Mouse (Mus musculus): ENCODE measurements at regions not wholly inside any gene's neighbourhood (a gene's known extent, or its start where the extent isn't known, plus 50 kb on each side); places are given as distances from the start of the nearest gene placed in this dataset.

DNA sequence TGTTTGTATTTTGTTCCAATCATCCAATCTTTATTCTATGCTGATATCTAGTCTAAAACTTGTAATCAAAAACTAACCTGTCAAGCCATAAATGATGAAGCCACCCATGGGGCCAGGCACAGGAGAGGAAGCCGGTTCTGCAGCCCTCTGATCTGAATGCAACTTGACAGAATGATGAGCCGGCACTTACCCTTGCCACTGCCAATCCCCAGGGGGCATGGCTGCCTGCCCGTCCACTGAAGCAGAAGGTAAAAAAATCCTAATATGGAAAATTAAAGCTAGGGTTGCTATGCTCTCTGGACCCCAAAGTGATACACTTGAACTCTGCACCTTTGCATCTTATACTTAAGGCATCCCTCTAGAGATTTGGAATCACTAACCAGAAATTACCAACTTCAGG lies 461.6 kb downstream of the Tcerg1l start:
- ATAC-seq (replicated peaks; ENCODE audit: extremely low read depth, insufficient read depth, low FRiP score), result no peak
- WGBS, result 63% methylated on average over 3 of the region's 3 CpGs
- Histone ChIP-seq H3K27me3 (ENCODE audit: control insufficient read depth, insufficient read depth, low read length) (no peaks in the 10 kb centered on the region), H3K9ac (ENCODE audit: low read length) (no peak overlapping the region), H3K4me2 (ENCODE audit: low read depth, low read length) (no peak overlapping the region), H3K4me3 (ENCODE audit: low read length) (no peak overlapping the region), H3K9me3 (replicated peaks; ENCODE audit: control insufficient read depth, low read length) (no peaks in the 10 kb centered on the region), H3K36me3 (ENCODE audit: control insufficient read depth, insufficient read depth) (no peaks in the 10 kb centered on the region), H3K4me1 (ENCODE audit: control insufficient read depth, insufficient read depth, low read length) (no peaks in the 10 kb centered on the region), H3K27ac (ENCODE audit: low read length) (no peak overlapping the region)

DNA sequence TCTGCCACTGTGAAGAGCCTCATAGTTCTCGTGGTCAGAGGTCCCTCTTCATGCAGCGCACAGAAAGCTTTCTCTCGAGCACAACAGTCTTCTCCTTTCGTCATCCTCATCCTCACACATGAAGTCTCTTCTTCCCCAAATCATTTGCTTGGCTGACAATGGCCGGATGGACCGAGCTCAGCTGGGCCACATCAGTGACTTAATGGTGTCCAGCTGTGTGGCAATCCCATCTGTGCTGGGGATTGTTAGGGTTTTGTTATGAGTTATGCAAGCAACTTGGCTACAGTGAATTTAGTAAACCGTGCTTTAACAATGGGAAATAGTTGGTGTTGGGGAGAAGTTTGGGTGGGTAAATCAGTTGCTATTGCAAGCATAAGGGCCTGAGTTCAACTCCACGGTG lies 458.4 kb downstream of the Tcerg1l start:
- 76% methylated on average over 8 of the region's 8 CpGs for WGBS
- Histone ChIP-seq H3K9me3 (replicated peaks; ENCODE audit: control insufficient read depth, low read length) (no peaks in the 10 kb centered on the region), H3K4me2 (ENCODE audit: low read depth, low read length) (no peak overlapping the region), H3K4me3 (ENCODE audit: low read length) (no peak overlapping the region), H3K9ac (ENCODE audit: low read length) (no peak overlapping the region), H3K27me3 (ENCODE audit: control insufficient read depth, insufficient read depth, low read length) (no peaks in the 10 kb centered on the region), H3K4me1 (ENCODE audit: control insufficient read depth, insufficient read depth, low read length) (no peaks in the 10 kb centered on the region), H3K27ac (ENCODE audit: low read length) (no peak overlapping the region), H3K36me3 (ENCODE audit: control insufficient read depth, insufficient read depth) (no peaks in the 10 kb centered on the region)
- ATAC-seq (replicated peaks; ENCODE audit: extremely low read depth, insufficient read depth, low FRiP score), result no peak

DNA sequence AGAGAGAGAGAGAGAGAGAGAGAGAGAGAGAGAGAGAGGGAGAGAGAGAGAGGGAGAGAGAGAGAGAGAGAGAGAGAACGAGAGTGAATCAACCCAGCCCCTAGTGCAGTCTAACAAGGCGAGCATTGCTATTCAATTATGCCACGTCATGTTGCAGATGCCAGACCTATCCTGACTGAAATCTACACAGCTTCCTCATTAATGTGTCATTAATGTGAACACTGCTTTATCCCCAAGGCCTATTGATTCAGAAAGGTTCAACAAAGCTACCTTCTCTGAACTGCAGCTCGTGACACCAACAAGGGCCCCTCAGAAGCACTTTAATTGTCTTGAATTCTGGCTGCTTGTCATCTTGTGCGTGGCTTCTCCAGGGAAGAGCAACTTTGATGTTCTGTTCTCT lies 457.4 kb downstream of the Tcerg1l start:
- H3K4me2 ChIP-seq (ENCODE audit: low read depth, low read length), result no peak overlapping the region
- no peak for ATAC-seq (replicated peaks; ENCODE audit: extremely low read depth, insufficient read depth, low FRiP score)

DNA sequence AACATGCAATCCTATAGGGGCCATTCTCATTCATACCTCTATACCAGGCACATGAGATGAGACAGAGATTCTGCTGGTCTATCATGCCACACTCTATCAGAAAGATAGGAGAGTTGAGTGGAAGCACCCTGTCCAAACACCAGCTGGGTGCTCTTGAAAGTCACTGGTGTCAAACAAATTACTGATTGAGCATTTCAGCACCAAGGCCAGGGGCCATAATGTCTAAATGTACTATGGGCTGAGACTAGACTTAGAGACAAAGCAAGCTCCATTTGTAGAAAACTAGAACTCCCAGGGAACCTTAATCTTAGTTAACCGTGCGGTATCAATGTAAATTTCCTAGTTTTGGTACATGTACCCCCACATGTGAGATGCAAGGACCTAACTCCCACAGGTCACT lies 452.5 kb downstream of the Tcerg1l start:
- no peaks in the 10 kb centered on the region for H3K27me3 ChIP-seq (ENCODE audit: control insufficient read depth, insufficient read depth, low read length)
- 75% methylated on average over 2 of the region's 2 CpGs for WGBS
- no peaks in the 10 kb centered on the region for H3K36me3 ChIP-seq (ENCODE audit: control insufficient read depth, insufficient read depth)
- no peak overlapping the region for H3K4me2 ChIP-seq (ENCODE audit: low read depth, low read length)
- ATAC-seq (replicated peaks; ENCODE audit: extremely low read depth, insufficient read depth, low FRiP score), result no peak
- no peak overlapping the region for H3K9ac ChIP-seq (ENCODE audit: low read length)
- H3K9me3 ChIP-seq (replicated peaks; ENCODE audit: control insufficient read depth, low read length), result no peaks in the 10 kb centered on the region
- H3K4me1 ChIP-seq (ENCODE audit: control insufficient read depth, insufficient read depth, low read length), result no peaks in the 10 kb centered on the region
- no peak overlapping the region for H3K4me3 ChIP-seq (ENCODE audit: low read length)
- no peak overlapping the region for H3K27ac ChIP-seq (ENCODE audit: low read length)

More for the DNA sequence above, 457.4 kb downstream of the Tcerg1l start:
- Histone ChIP-seq H3K4me3 (ENCODE audit: low read length) (no peak overlapping the region), H3K4me1 (ENCODE audit: control insufficient read depth, insufficient read depth, low read length) (no peaks in the 10 kb centered on the region), H3K9ac (ENCODE audit: low read length) (no peak overlapping the region), H3K27me3 (ENCODE audit: control insufficient read depth, insufficient read depth, low read length) (no peaks in the 10 kb centered on the region), H3K27ac (ENCODE audit: low read length) (no peak overlapping the region), H3K36me3 (ENCODE audit: control insufficient read depth, insufficient read depth) (no peaks in the 10 kb centered on the region), H3K9me3 (replicated peaks; ENCODE audit: control insufficient read depth, low read length) (no peaks in the 10 kb centered on the region)
- 66% methylated on average over 5 of the region's 5 CpGs for WGBS

DNA sequence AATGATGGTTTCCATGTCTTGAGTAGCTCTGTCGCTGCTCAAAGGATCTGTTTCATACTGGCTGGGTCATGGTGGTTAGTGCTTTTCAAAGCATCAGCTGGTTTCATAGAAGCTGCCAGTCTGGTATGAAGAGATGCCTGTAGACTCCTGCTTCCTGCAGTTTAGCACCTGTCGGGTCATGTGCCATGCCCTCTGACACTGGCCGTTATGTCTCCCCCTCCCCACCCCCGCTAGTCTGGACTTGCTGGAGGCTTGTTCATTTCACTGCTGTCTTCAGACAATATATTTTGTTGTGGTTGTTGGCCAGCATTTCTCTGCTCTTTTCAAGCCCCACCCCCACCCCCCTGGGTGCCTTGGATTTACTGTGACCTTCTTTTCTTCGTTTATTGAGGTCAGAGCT lies 450.1 kb downstream of the Tcerg1l start:
- Histone ChIP-seq H3K36me3 (ENCODE audit: control insufficient read depth, insufficient read depth) (no peaks in the 10 kb centered on the region), H3K27ac (ENCODE audit: low read length) (no peak overlapping the region), H3K27me3 (ENCODE audit: control insufficient read depth, insufficient read depth, low read length) (no peaks in the 10 kb centered on the region), H3K4me1 (ENCODE audit: control insufficient read depth, insufficient read depth, low read length) (no peaks in the 10 kb centered on the region), H3K4me3 (ENCODE audit: low read length) (no peak overlapping the region), H3K9ac (ENCODE audit: low read length) (no peak overlapping the region), H3K9me3 (replicated peaks; ENCODE audit: control insufficient read depth, low read length) (no peaks in the 10 kb centered on the region), H3K4me2 (ENCODE audit: low read depth, low read length) (no peak overlapping the region)
- ATAC-seq (replicated peaks; ENCODE audit: extremely low read depth, insufficient read depth, low FRiP score), result no peak
- 61% methylated on average over 5 of the region's 5 CpGs for WGBS

DNA sequence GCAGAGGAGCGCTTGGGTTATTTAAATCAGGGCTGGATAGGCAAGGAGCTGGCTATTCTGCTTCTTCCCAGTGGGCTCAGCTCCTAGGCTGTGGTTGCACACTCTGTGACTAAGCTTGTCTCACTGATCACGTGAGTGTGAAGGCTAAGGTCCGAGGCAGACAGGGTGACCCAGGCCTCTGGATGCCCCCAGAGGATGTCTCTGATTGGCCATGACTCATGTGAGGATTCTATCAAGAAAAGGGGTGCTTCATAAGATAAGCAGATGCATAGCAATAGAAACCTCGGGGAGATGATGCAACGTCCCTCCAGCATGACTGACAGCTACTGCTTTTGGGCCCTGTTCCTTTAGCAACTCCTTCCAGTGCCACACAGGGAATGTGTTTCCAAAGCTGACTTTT lies 440.2 kb downstream of the Tcerg1l start:
- Histone ChIP-seq H3K4me3 (ENCODE audit: low read length) (no peak overlapping the region), H3K27me3 (ENCODE audit: control insufficient read depth, insufficient read depth, low read length) (no peaks in the 10 kb centered on the region; the same call in 1 of the 2 replicates), H3K4me1 (ENCODE audit: control insufficient read depth, insufficient read depth, low read length) (no peaks in the 10 kb centered on the region), H3K27ac (ENCODE audit: low read length) (no peak overlapping the region), H3K9ac (ENCODE audit: low read length) (no peak overlapping the region), H3K36me3 (ENCODE audit: control insufficient read depth, insufficient read depth) (no peaks in the 10 kb centered on the region), H3K4me2 (ENCODE audit: low read depth, low read length) (no peak overlapping the region), H3K9me3 (replicated peaks; ENCODE audit: control insufficient read depth, low read length) (no peaks in the 10 kb centered on the region)
- WGBS, result 52% methylated on average over 5 of the region's 5 CpGs
- no peak for ATAC-seq (replicated peaks; ENCODE audit: extremely low read depth, insufficient read depth, low FRiP score)

DNA sequence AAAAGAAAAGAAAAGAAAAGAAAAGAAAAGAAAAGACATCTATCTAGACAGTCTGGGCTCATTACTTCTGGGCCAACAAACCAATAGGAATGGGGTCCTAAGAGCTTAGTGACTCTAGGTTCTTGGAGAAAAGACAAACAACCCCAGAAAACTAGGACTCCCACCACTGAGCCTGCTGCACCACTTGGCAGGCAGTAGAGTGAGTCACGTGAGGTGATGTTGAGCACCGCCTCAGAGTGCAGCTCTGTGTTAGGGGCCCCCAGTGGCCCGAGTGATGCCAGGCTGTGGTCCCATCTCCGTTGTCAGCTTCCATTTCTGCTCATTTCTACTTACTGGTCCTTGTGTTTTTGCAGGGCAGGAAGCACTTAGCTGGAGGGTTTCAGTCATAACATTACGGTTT lies 439.7 kb downstream of the Tcerg1l start:
- Histone ChIP-seq H3K4me2 (ENCODE audit: low read depth, low read length) (no peak overlapping the region), H3K4me3 (ENCODE audit: low read length) (no peak overlapping the region), H3K27me3 (ENCODE audit: control insufficient read depth, insufficient read depth, low read length) (no peaks in the 10 kb centered on the region; the same call in 1 of the 2 replicates), H3K36me3 (ENCODE audit: control insufficient read depth, insufficient read depth) (no peaks in the 10 kb centered on the region), H3K9me3 (replicated peaks; ENCODE audit: control insufficient read depth, low read length) (no peaks in the 10 kb centered on the region), H3K27ac (ENCODE audit: low read length) (no peak overlapping the region), H3K9ac (ENCODE audit: low read length) (no peak overlapping the region), H3K4me1 (ENCODE audit: control insufficient read depth, insufficient read depth, low read length) (no peaks in the 10 kb centered on the region)
- ATAC-seq (replicated peaks; ENCODE audit: extremely low read depth, insufficient read depth, low FRiP score), result no peak
- 66% methylated on average over 5 of the region's 5 CpGs for WGBS

DNA sequence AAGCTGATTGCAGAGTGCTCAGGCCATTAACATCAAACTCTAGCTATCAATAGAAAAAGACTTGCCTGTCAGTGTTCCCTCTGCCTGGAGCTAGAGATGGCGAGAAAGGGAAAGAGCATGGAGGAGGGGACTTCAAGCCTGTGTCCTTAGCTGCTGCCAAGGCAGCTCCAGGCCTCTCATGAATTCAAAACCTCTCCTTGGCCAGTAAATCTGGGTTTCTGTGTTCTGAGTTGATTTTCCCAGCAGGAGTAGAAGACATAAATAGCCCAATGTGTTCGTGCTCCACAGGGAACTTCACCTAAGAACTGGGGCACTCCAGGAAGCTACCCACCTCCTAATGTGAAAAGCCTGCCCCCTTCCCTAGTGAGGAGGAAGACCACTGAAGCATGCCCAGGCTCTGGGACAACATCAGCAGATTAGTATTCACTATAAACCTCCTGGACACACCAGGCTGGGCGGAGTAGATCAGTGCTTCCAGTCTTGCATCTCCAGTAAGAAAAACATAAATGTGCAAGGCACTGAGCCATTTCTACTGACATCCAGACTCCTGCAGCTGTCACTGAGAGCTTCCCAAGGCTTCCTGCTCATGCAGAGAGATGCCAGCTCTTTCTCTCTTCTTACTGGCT lies 433.9 kb downstream of the Tcerg1l start:
- ATAC-seq (replicated peaks; ENCODE audit: extremely low read depth, insufficient read depth, low FRiP score), result no peak
- no peak overlapping the region for H3K4me2 ChIP-seq (ENCODE audit: low read depth, low read length)
- 44% methylated on average over 3 of the region's 3 CpGs for WGBS
- no peaks in the 10 kb centered on the region for H3K36me3 ChIP-seq (ENCODE audit: control insufficient read depth, insufficient read depth)
- H3K9me3 ChIP-seq (replicated peaks; ENCODE audit: control insufficient read depth, low read length), result no peaks in the 10 kb centered on the region
- H3K27me3 ChIP-seq (ENCODE audit: control insufficient read depth, insufficient read depth, low read length), result no peaks in the 10 kb centered on the region; the same call in 1 of the 2 replicates
- no peak overlapping the region for H3K4me3 ChIP-seq (ENCODE audit: low read length)
- H3K9ac ChIP-seq (ENCODE audit: low read length), result no peak overlapping the region
- no peak overlapping the region for H3K27ac ChIP-seq (ENCODE audit: low read length)
- no peaks in the 10 kb centered on the region for H3K4me1 ChIP-seq (ENCODE audit: control insufficient read depth, insufficient read depth, low read length)

DNA sequence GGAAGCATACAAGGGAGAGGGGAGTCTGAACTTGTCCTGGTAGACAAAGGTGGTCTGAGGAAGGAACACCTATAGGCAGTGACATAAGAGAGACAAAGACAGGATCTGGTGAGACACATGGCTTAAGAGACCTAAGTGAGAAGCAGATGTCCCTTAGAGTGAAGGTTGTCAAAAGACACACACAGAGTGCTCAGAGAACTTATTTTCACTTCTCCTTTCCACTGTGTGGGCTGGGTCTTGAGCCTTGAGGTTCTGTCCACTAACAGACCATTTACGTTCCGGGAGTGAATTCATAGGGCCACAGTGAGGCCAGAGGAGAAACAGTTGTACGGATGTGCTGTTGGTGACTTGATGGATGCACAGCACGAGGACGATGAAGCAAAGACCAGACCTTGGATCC lies 422.8 kb downstream of the Tcerg1l start:
- WGBS, result 89% methylated on average over 5 of the region's 5 CpGs
- H3K9ac ChIP-seq (ENCODE audit: low read length), result no peak overlapping the region
- ATAC-seq (replicated peaks; ENCODE audit: extremely low read depth, insufficient read depth, low FRiP score), result no peak

More for the DNA sequence above, 422.8 kb downstream of the Tcerg1l start:
- no peak overlapping the region for H3K27ac ChIP-seq (ENCODE audit: low read length)
- no peak overlapping the region for H3K4me2 ChIP-seq (ENCODE audit: low read depth, low read length)
- H3K4me1 ChIP-seq (ENCODE audit: control insufficient read depth, insufficient read depth, low read length), result no peaks in the 10 kb centered on the region
- H3K27me3 ChIP-seq (ENCODE audit: control insufficient read depth, insufficient read depth, low read length), result no peaks in the 10 kb centered on the region
- H3K9me3 ChIP-seq (replicated peaks; ENCODE audit: control insufficient read depth, low read length), result no peaks in the 10 kb centered on the region
- H3K36me3 ChIP-seq (ENCODE audit: control insufficient read depth, insufficient read depth), result no peaks in the 10 kb centered on the region
- H3K4me3 ChIP-seq (ENCODE audit: low read length), result no peak overlapping the region

All from heart, embryonic 16.5 days (tissue).